In genomic region chr11:95915006-95915710, GRCm38 (mm10) we compare ENCODE assay signal across 9 mouse cellular contexts. TPM values are rescaled to one million over a fixed set of nuclear protein-coding genes. Genes with fewer than 3 reads are reported as not detected.
DNase-seq lines count a peak whose midpoint lies in the region; ATAC-seq lines count a peak whose summit lies in the region.
"Had no signal": no experiment of that assay in that cellular context is flagged by ENCODE, and none has a peak within 500 bp of the region (broad histone marks: within the 10 kb centered on the region; RNA-seq: fewer than 3 reads in every experiment).

No protein-coding gene starts in this region.

- no peaks in the 10 kb centered on the region for H3K36me3 ChIP-seq in heart, embryonic 16.5 days (ENCODE audit: control insufficient read depth, insufficient read depth)
- H3K36me3 ChIP-seq in embryonic facial prominence, embryonic 11.5 days (replicated peaks; ENCODE audit: control insufficient read depth, insufficient read depth, low read depth, low read length) = no peaks in the 10 kb centered on the region
- no peaks in the 10 kb centered on the region for H3K36me3 ChIP-seq in midbrain, embryonic 12.5 days

- H3K4me2 ChIP-seq in heart, embryonic 16.5 days (ENCODE audit: low read depth, low read length) = peak overlapping the region; percentile 53
- H3K4me2 ChIP-seq in embryonic facial prominence, embryonic 11.5 days (ENCODE audit: low read depth, low read length) = 0 out of 2 replicates have a peak overlapping the region, but pooled peaks have one; percentile 5
- H3K4me2 ChIP-seq in midbrain, embryonic 12.5 days (replicated peaks) = peak overlapping the region; percentile 39

- DNase-seq in heart, postnatal 36 days = no peak
- peak; percentile 38 for DNase-seq in embryonic facial prominence, embryonic 11.5 days (ENCODE audit: low spot score)
- DNase-seq in induced T-regulatory cell, adult 2 months (ENCODE audit: low read depth) = peak; percentile 18
- DNase-seq in T-cell, adult 2 months (ENCODE audit: low spot score) = no peak
- DNase-seq in spleen, postnatal 36 days (ENCODE audit: low spot score in 2 of 2) = no peak

- H3K27me3 ChIP-seq in heart, embryonic 16.5 days (ENCODE audit: control insufficient read depth, insufficient read depth, low read length) = peaks cover 48% of the 10 kb centered on the region
- peaks cover 50% of the 10 kb centered on the region for H3K27me3 ChIP-seq in embryonic facial prominence, embryonic 11.5 days (ENCODE audit: control insufficient read depth, insufficient read depth, low read length)
- peaks cover 78% of the 10 kb centered on the region for H3K27me3 ChIP-seq in midbrain, embryonic 12.5 days

- H3K4me3 ChIP-seq in heart, embryonic 16.5 days (ENCODE audit: low read length) = peak overlapping the region; percentile 48
- H3K4me3 ChIP-seq in embryonic facial prominence, embryonic 11.5 days (ENCODE audit: low read depth, low read length) = peak overlapping the region; percentile 12; the same call in 1 of the 2 replicates
- peak overlapping the region; percentile 26 for H3K4me3 ChIP-seq in midbrain, embryonic 12.5 days

- 1% methylated on average over 28 of the region's 28 CpGs for WGBS in heart, embryonic 16.5 days
- WGBS in embryonic facial prominence, embryonic 11.5 days = 1% methylated on average over 28 of the region's 28 CpGs
- 2% methylated on average over 28 of the region's 28 CpGs for WGBS in midbrain, embryonic 12.5 days

- peaks cover 16% of the 10 kb centered on the region for H3K4me1 ChIP-seq in heart, embryonic 16.5 days (ENCODE audit: control insufficient read depth, insufficient read depth, low read length)
- no peaks in the 10 kb centered on the region for H3K4me1 ChIP-seq in embryonic facial prominence, embryonic 11.5 days (ENCODE audit: control insufficient read depth, insufficient read depth, low read length)
- peaks cover 17% of the 10 kb centered on the region; the same call in 1 of the 2 replicates for H3K4me1 ChIP-seq in midbrain, embryonic 12.5 days

- ATAC-seq in heart, embryonic 16.5 days (replicated peaks; ENCODE audit: extremely low read depth, insufficient read depth, low FRiP score) = no peak
- no peak for ATAC-seq in embryonic facial prominence, embryonic 11.5 days (replicated peaks; ENCODE audit: insufficient number of reproducible peaks, low FRiP score, low TSS enrichment, low read depth)
- ATAC-seq in midbrain, embryonic 12.5 days (ENCODE audit: low FRiP score, low read depth) = no peak
- no peak for ATAC-seq in inflammation-experienced regulatory T-cells, adult 6 months

- intact Hi-C loops in heart, postnatal 36 days (cut with DNase I) = no loop called here

- no peaks in the 10 kb centered on the region for H3K9me3 ChIP-seq in heart, embryonic 16.5 days (replicated peaks; ENCODE audit: control insufficient read depth, low read length)
- H3K9me3 ChIP-seq in embryonic facial prominence, embryonic 11.5 days (replicated peaks; ENCODE audit: control insufficient read depth, low read length) = no peaks in the 10 kb centered on the region
- no peaks in the 10 kb centered on the region for H3K9me3 ChIP-seq in midbrain, embryonic 12.5 days

- H3K27ac ChIP-seq in heart, embryonic 16.5 days (ENCODE audit: low read length) = no peak overlapping the region
- H3K27ac ChIP-seq in embryonic facial prominence, embryonic 11.5 days (replicated peaks; ENCODE audit: low read depth, low read length) = no peak overlapping the region
- no peak overlapping the region for H3K27ac ChIP-seq in midbrain, embryonic 12.5 days (replicated peaks)

- peak overlapping the region; percentile 31 for H3K9ac ChIP-seq in heart, embryonic 16.5 days (ENCODE audit: low read length)
- no peak overlapping the region for H3K9ac ChIP-seq in embryonic facial prominence, embryonic 11.5 days (replicated peaks; ENCODE audit: low read length)
- H3K9ac ChIP-seq in midbrain, embryonic 12.5 days (replicated peaks) = no peak overlapping the region; the same call in 1 of the 2 replicates

RNA-seq across cellular contexts. Expression of gene B4galnt2, which starts 0.5 kb away (rescaled TPM):
- 0.61 and 1.1 TPM in 2 replicates for polyA plus RNA-seq in heart, embryonic 16.5 days (2015; fragmentation: Nextera tagmentation; extraction: Ambion mirVana)
- not detected for total RNA-seq in heart, postnatal 36 days (2021)
- not detected in 2 replicates for polyA plus RNA-seq in embryonic facial prominence, embryonic 11.5 days (2014; fragmentation: Nextera tagmentation; extraction: Ambion mirVana)
- not detected in 2 replicates for polyA plus RNA-seq in midbrain, embryonic 12.5 days (2016; fragmentation: Nextera tagmentation; extraction: Ambion mirVana)
- polyA plus RNA-seq in inflammation-experienced regulatory T-cells, adult 6 months (2017; shearing (Covaris generic)) = under 1 TPM in 2 of 3 experiments, not detected in 1; 0.35 to 0.38 TPM
- polyA plus RNA-seq: liver, adult 2 months had no signal

Comparison
In these comparisons a context has a peak if more than half of its experiments do, and no peak if none do; other contexts are left out.
1. DNase-seq: peak in embryonic facial prominence, embryonic 11.5 days (single experiment) and induced T-regulatory cell, adult 2 months (single experiment); none in heart, postnatal 36 days (0 of 2), T-cell, adult 2 months (single experiment) and spleen, postnatal 36 days (0 of 2).
2. Peak in every context shown above with its lines, with median percentiles within 50 percentile points of each other: H3K4me2 ChIP-seq and H3K4me3 ChIP-seq.